Mouse (Mus musculus) liver, embryonic 14.5 days (tissue): ENCODE measurements around the gene Pinlyp. TPM values are rescaled to one million over a fixed set of nuclear protein-coding genes. Genes with fewer than 3 reads are reported as not detected.

Experiments
- ATAC-seq: fragments of 200-750 bp; cut with Nextera tagmentation; 2 replicates; pipeline ENCODE4 v1.8.0; 2017; ENCODE audit warnings: moderate number of reproducible peaks, mild to moderate bottlenecking, moderate library complexity; ENCODE audit not compliant: insufficient read depth
- DNase-seq, 3 experiments: peaks; one replicate each; pipeline ENCODE4 v3.0.0-alpha.2; 2012 to 2013; ENCODE audit warnings: low read depth in 3 of 3, low spot score in 3 of 3
- H3K27ac ChIP-seq: fragments of 300-500 bp; sonication (generic); 2 replicates; pipeline ENCODE4 v1.5.1; 2014; ENCODE audit warnings: moderate library complexity, mild to moderate bottlenecking, control low read depth, inconsistent platforms
- H3K27me3 ChIP-seq: fragments of 300-500 bp; sonication (generic); 2 replicates; pipeline ENCODE4 v1.6.1; 2014; ENCODE audit warnings: mild to moderate bottlenecking, low read length, moderate library complexity; ENCODE audit not compliant: control insufficient read depth, insufficient read depth
- H3K36me3 ChIP-seq: fragments of 300-500 bp; sonication (generic); replicated peaks from 2 replicates; pipeline ENCODE4 v1.6.1; 2014; ENCODE audit warnings: low read depth; ENCODE audit not compliant: control insufficient read depth, insufficient read depth
- H3K4me1 ChIP-seq, 2 experiments: fragments of 200-500 bp in 1 of 2; fragments of 300-500 bp in 1 of 2; sonication (generic) in 1 of 2; replicated peaks; 2 replicates each; pipeline ENCODE4 v1.6.1; 2012 to 2014; ENCODE audit warnings: antibody characterized with exemption in 1 of 2, inconsistent platforms in 1 of 2, low read length in 1 of 2; ENCODE audit not compliant: control insufficient read depth in 2 of 2, insufficient read depth in 2 of 2
- H3K4me2 ChIP-seq: fragments of 300-500 bp; sonication (generic); 2 replicates; pipeline ENCODE4 v1.6.1; 2014; ENCODE audit warnings: low read depth, mild to moderate bottlenecking, control low read depth, moderate library complexity
- H3K4me3 ChIP-seq, 2 experiments: fragments of 200-500 bp in 1 of 2; fragments of 300-500 bp in 1 of 2; sonication (generic) in 1 of 2; 2 replicates each; pipeline ENCODE4 v1.5.1; 2012 to 2014; ENCODE audit warnings: low read depth in 2 of 2, low read length in 2 of 2, mild to moderate bottlenecking in 2 of 2, control low read depth in 1 of 2, inconsistent platforms in 1 of 2, moderate library complexity in 1 of 2; ENCODE audit not compliant: insufficient read depth in 1 of 2
- H3K9ac ChIP-seq: fragments of 300-500 bp; sonication (generic); replicated peaks from 2 replicates; pipeline ENCODE4 v1.6.1; 2014; ENCODE audit warnings: mild to moderate bottlenecking, control low read depth, moderate library complexity
- H3K9me3 ChIP-seq: fragments of 300-500 bp; sonication (generic); 2 replicates; pipeline ENCODE4 v1.6.1; 2016; ENCODE audit warnings: low read length, mixed read lengths; ENCODE audit not compliant: control insufficient read depth
- CTCF ChIP-seq: IDR thresholded peaks from 2 replicates; pipeline ENCODE4 v1.5.1; 2016; ENCODE audit warnings: antibody characterized with exemption, low read depth, control low read depth
- EP300 ChIP-seq: IDR thresholded peaks from 2 replicates; pipeline ENCODE4 v1.6.1; 2016; ENCODE audit warnings: antibody characterized with exemption, low read depth
- WGBS: fragments of 180-500 bp; shearing (Covaris S2); extraction: QIAGEN DNeasy Blood & Tissue Kit; methylation state at CpG from one replicate; pipeline ENCODE4 v1.1.7; 2014; ENCODE audit not compliant: insufficient replicate concordance; 5-methylcytosine and 5-hydroxymethylcytosine counted together
- polyA plus RNA-seq, 2 experiments: library from polyadenylated mRNA; depleted of rRNA in 1 of 2; stranded (reverse) in 1 of 2; unstranded in 1 of 2; fragments of >200 nt; fragmentation: Nextera tagmentation in 1 of 2; extraction: Ambion mirVana in 1 of 2; gene quantifications; 2 replicates each; pipeline versions ENCODE4 v1.2.1 to v1.2.3; 2012 to 2014

Pinlyp gene
- polyA plus RNA-seq (2012; rRNA removed) (not detected in 2 replicates), polyA plus RNA-seq (2014; fragmentation: Nextera tagmentation; extraction: Ambion mirVana) (not detected in 2 replicates)

DNA sequence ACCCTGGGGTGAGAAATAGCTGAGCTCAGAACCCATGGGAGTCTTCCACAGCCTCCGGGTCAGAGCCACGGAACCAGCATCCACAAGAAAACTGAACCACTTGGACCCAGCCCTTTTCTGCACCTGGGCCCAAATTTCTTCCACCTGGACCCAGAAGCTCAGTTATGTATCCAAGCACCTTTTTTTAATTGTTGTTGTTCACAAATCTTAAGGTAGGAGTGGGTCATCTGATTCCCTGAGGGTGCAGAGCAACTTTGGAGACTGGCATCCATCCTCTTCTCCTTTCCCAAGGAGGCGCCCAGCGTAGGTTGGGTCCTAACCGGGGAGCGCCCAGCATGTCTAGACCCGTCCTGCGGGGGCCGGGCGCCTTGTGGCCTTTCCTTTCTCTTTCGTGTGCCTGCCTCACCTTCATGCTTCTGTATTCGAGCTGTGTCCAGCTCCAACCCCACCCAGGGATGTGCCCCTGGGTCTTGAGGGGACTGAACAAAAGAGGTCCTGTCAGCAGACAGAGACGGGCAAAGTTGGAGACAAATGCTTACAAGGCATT, at the start of gene Pinlyp, which contains the start of gene Xrcc1:
Gene Pinlyp (minus strand): TSS at position 51 of the 547 bp plus-strand sequence.
Gene Xrcc1 (plus strand): TSS at position 222 of the 547 bp plus-strand sequence.
- Histone ChIP-seq H3K27me3 (no peaks in the 10 kb centered on the region), H3K4me1 (peaks cover 0 to 12% of the 10 kb centered on the region in 2 experiments; a peak in 3 of 4 replicates), H3K27ac (no peak within 1 kb of the TSS; the same call in 1 of the 2 replicates), H3K36me3 (peaks cover 2% of the 10 kb centered on the region), H3K4me3 (peak within 1 kb of the TSS; percentile 92 to 93), H3K9me3 (no peaks in the 10 kb centered on the region), H3K9ac (peak within 1 kb of the TSS; percentile 89), H3K4me2 (peak within 1 kb of the TSS; percentile 87)
- no peak for TF ChIP-seq CTCF
- TF ChIP-seq EP300: no peak
- 50% methylated on average over 13 of the region's 13 CpGs for WGBS
- DNase-seq: no peak
- no peak for ATAC-seq

DNA sequence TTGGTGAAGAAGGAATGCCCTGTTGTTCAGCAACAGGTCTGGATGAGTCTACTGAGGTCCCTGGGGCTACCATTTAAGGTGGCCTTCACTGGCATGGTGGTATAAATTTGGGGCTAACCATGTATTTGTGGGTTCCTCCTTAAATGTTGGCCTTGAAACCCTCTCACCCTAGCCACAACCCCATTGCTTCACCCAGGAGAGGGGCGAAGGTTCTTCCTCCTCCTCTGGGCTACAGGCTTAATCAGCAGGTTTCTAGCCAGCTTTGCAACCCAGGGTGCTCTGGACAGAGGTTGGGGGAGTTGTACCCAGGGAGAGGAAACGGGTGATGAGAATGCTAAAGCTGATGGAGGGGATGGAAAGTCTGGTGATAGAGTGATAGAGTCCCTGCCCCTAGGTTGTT, 49.5 kb upstream of the Pinlyp start:
- TF ChIP-seq CTCF (no peak), EP300 (no peak)
- H3K27ac ChIP-seq: no peak overlapping the region
- no peak for DNase-seq
- no peak overlapping the region for H3K9ac ChIP-seq
- no peaks in the 10 kb centered on the region for H3K36me3 ChIP-seq
- H3K4me3 ChIP-seq: no peak overlapping the region
- no peaks in the 10 kb centered on the region for H3K27me3 ChIP-seq
- H3K4me2 ChIP-seq: peak overlapping the region; percentile 8; the same call in 1 of the 2 replicates
- WGBS: 37% methylated on average over 2 of the region's 2 CpGs
- no peaks in the 10 kb centered on the region for H3K9me3 ChIP-seq
- H3K4me1 ChIP-seq: peaks cover 20 to 39% of the 10 kb centered on the region in 2 experiments
- ATAC-seq: no peak

GRCm38 (mm10) chr7:24594309-24594803, 48.4 kb upstream of the Pinlyp start:
- no peak for ATAC-seq
- Histone ChIP-seq H3K9ac (peak overlapping the region; percentile 68), H3K4me2 (peak overlapping the region; percentile 82), H3K9me3 (no peaks in the 10 kb centered on the region), H3K27ac (no peak overlapping the region), H3K4me1 (peaks cover 20 to 41% of the 10 kb centered on the region in 2 experiments), H3K4me3 (peak overlapping the region; percentile 69 to 74), H3K36me3 (no peaks in the 10 kb centered on the region), H3K27me3 (no peaks in the 10 kb centered on the region)
- TF ChIP-seq EP300: no peak
- TF ChIP-seq CTCF: no peak
- 16% methylated on average over 13 of the region's 13 CpGs for WGBS
- no peak for DNase-seq

DNA sequence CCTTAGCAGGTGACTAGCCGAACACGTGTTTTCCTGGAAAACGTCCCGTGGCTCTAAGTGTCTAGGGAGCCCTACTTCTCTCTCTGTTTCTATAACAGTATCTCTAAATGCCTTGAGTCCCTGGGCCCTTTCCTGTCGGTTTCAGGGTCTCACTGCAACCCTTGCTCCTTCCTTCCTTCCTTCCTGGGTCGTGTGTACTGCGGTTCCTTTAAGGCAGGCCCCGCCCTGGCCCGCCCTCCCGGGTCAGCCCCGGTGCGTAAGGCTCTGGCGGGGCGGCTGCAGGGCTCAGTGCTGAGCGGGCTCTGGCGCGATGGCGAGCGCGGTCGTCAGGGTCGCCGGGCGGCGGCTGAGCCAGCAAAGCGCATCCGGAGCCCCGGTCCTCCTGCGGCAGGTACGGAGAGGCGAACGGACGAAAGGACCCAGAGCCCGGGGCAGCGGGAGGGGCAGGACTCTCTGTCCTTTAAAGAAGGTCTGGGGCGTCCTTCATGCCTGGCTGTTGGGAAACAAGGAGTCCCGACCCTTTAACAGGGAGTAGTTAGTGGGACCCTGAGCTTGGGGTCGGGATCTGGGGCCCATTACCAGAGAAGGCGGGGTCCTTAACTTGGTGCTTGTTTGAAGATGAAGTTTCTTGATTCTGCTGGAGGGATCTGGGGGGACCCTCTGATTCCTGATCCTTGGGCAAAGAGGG, 47.8 kb upstream of the Pinlyp start:
- Histone ChIP-seq H3K36me3 (no peaks in the 10 kb centered on the region), H3K4me1 (peaks cover 20 to 40% of the 10 kb centered on the region in 2 experiments), H3K27ac (no peak overlapping the region), H3K9me3 (no peaks in the 10 kb centered on the region), H3K27me3 (no peaks in the 10 kb centered on the region), H3K4me3 (peak overlapping the region; percentile 69 to 74), H3K9ac (peak overlapping the region; percentile 68), H3K4me2 (peak overlapping the region; percentile 82)
- ATAC-seq: peak; percentile 83
- under 1% methylated on average over 39 of the region's 39 CpGs for WGBS
- peak in 2 of 3 experiments; percentile 52 to 56 for DNase-seq
- TF ChIP-seq CTCF (no peak), EP300 (no peak)

DNA sequence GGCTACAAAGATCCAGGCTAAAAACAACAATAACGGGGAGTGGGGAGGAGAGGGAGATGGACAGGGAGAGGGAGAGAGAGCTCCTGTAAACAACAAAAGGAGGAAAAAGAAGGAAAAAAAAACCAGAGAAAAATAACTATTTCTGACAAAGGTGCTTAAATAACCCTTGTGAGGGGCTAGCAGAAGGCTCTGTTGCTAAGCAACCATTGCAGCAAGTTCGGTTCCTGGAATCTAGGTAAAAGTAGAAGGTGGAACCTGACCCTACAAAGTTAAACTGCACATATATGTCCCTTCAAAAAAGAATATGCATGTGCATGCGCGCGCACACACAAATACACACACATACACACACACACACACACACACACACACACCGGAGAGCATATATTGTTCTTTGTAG, 46.9 kb upstream of the Pinlyp start:
- H3K4me3 ChIP-seq: no peak overlapping the region
- H3K27ac ChIP-seq: peak overlapping the region; percentile 32
- no peak for TF ChIP-seq CTCF
- no peak for TF ChIP-seq EP300
- no peaks in the 10 kb centered on the region for H3K36me3 ChIP-seq
- ATAC-seq (no peak), DNase-seq (no peak)
- H3K9me3 ChIP-seq: no peaks in the 10 kb centered on the region
- H3K4me1 ChIP-seq: peaks cover 20 to 40% of the 10 kb centered on the region in 2 experiments
- WGBS: 72% methylated on average over 6 of the region's 6 CpGs
- no peaks in the 10 kb centered on the region for H3K27me3 ChIP-seq
- H3K4me2 ChIP-seq: peak overlapping the region; percentile 82
- no peak overlapping the region for H3K9ac ChIP-seq
